Mouse (Mus musculus): ENCODE results near the gene Top2b.

Top2b gene

GRCm38 (mm10) chr14:16364878-16365337, at the start of gene Top2b:
TSS of gene Top2b (plus strand) at chr14:16365179.
- in situ Hi-C loops (cut with MboI, MseI): loop anchor here (25.0 kb wide), 1 partner anchor 2003 kb away; no protein-coding TSS in a partner anchor

GRCm38 (mm10) chr14:16316715-16317114, 48.3 kb upstream of the Top2b start:
- in situ Hi-C loops (cut with MboI, MseI): loop anchor here (25.0 kb wide), 1 partner anchor 471 kb away; no protein-coding TSS in a partner anchor

- in situ Hi-C loops (cut with MboI, MseI): loop anchor here (25.0 kb wide), 1 partner anchor 467 kb away; no protein-coding TSS in a partner anchor
Measured at GRCm38 (mm10) chr14:16319818-16320217, 45.2 kb upstream of the Top2b start.

GRCm38 (mm10) chr14:16324394-16324793, 40.6 kb upstream of the Top2b start:
- in situ Hi-C loops (cut with MboI, MseI): loop anchor here (25.0 kb wide), 1 partner anchor 463 kb away; no protein-coding TSS in a partner anchor

- in situ Hi-C loops (cut with MboI, MseI): no loop called here
Measured at GRCm38 (mm10) chr14:16325208-16325607, 39.8 kb upstream of the Top2b start.

- in situ Hi-C loops (cut with MboI, MseI): no loop called here
Measured at GRCm38 (mm10) chr14:16328531-16328930, 36.4 kb upstream of the Top2b start.

- in situ Hi-C loops (cut with MboI, MseI): no loop called here
Measured at GRCm38 (mm10) chr14:16328959-16329480, 36.0 kb upstream of the Top2b start.

- in situ Hi-C loops (cut with MboI, MseI): no loop called here
Measured at GRCm38 (mm10) chr14:16329756-16330155, 35.2 kb upstream of the Top2b start.

GRCm38 (mm10) chr14:16334260-16334659, 30.7 kb upstream of the Top2b start:
- in situ Hi-C loops (cut with MboI, MseI): no loop called here

- in situ Hi-C loops (cut with MboI, MseI): no loop called here
Measured at GRCm38 (mm10) chr14:16335835-16336417, 29.1 kb upstream of the Top2b start.

GRCm38 (mm10) chr14:16347505-16347904, 17.5 kb upstream of the Top2b start:
- in situ Hi-C loops (cut with MboI, MseI): no loop called here

- in situ Hi-C loops (cut with MboI, MseI): loop anchor here (25.0 kb wide), 1 partner anchor 1997 kb away; no protein-coding TSS in a partner anchor
Measured at GRCm38 (mm10) chr14:16359704-16360103, 5.3 kb upstream of the Top2b start.

GRCm38 (mm10) chr14:16364161-16364831, 683 bp upstream of the Top2b start:
- in situ Hi-C loops (cut with MboI, MseI): loop anchor here (25.0 kb wide), 1 partner anchor 2002 kb away; no protein-coding TSS in a partner anchor

- in situ Hi-C loops (cut with MboI, MseI): loop anchor here (25.0 kb wide), 1 partner anchor 2003 kb away; no protein-coding TSS in a partner anchor
Measured at GRCm38 (mm10) chr14:16365362-16366173, 589 bp downstream of the Top2b start.

- in situ Hi-C loops (cut with MboI, MseI): loop anchor here (25.0 kb wide), 1 partner anchor 2004 kb away; no protein-coding TSS in a partner anchor
Measured at GRCm38 (mm10) chr14:16366174-16366889, 1.4 kb downstream of the Top2b start.

- in situ Hi-C loops (cut with MboI, MseI): loop anchor here (25.0 kb wide), 1 partner anchor 2005 kb away; no protein-coding TSS in a partner anchor
Measured at GRCm38 (mm10) chr14:16366986-16367385, 2.0 kb downstream of the Top2b start.

- in situ Hi-C loops (cut with MboI, MseI): loop anchor here (5.0 to 25.0 kb wide), 2 partner anchors 125 to 2010 kb away; partner anchors contain the start of genes Ngly1 and Oxsm
Measured at GRCm38 (mm10) chr14:16372761-16373160, 7.8 kb downstream of the Top2b start.

GRCm38 (mm10) chr14:16373190-16373589, 8.2 kb downstream of the Top2b start:
- in situ Hi-C loops (cut with MboI, MseI): loop anchor here (5.0 to 25.0 kb wide), 2 partner anchors 126 to 2011 kb away; partner anchors contain the start of genes Ngly1 and Oxsm

GRCm38 (mm10) chr14:16379917-16380570, 15.1 kb downstream of the Top2b start:
- in situ Hi-C loops (cut with MboI, MseI): loop anchor here (10.0 to 25.0 kb wide), 2 partner anchors 1018 to 1175 kb away; no protein-coding TSS in a partner anchor

GRCm38 (mm10) chr14:16384783-16385182, 19.8 kb downstream of the Top2b start:
- in situ Hi-C loops (cut with MboI, MseI): loop anchor here (10.0 to 25.0 kb wide), 2 partner anchors 1022 to 1180 kb away; no protein-coding TSS in a partner anchor

Data from regulatory T cell (primary cell).